ENCODE assay signal across 10 mouse cellular contexts in genomic region chr13:56340513-56340912, GRCm38 (mm10). TPM values are rescaled to one million over a fixed set of nuclear protein-coding genes. Genes with fewer than 3 reads are reported as not detected.
DNase-seq lines count a peak whose midpoint lies in the region; ATAC-seq and TF ChIP-seq lines count a peak whose summit lies in the region.
"Had no signal": no experiment of that assay in that cellular context is flagged by ENCODE, and none has a peak within 500 bp of the region (broad histone marks: within the 10 kb centered on the region; RNA-seq: fewer than 3 reads in every experiment).

No protein-coding gene starts in this region.

- H3K4me3 ChIP-seq in gastrocnemius, adult 2 months: no peak overlapping the region
- H3K4me3 ChIP-seq in heart, postnatal 0 days (ENCODE audit: low read depth, low read length): no peak overlapping the region
- no peak overlapping the region for H3K4me3 ChIP-seq in midbrain, embryonic 13.5 days (replicated peaks)
- H3K4me3 ChIP-seq: embryonic facial prominence, embryonic 12.5 days; megakaryocyte, embryonic 14.5 days had no signal

- WGBS in heart, postnatal 0 days: 29% methylated on average over 13 of the region's 13 CpGs
- WGBS in midbrain, embryonic 13.5 days: 93% methylated on average over 13 of the region's 13 CpGs

- peaks cover 12% of the 10 kb centered on the region; the same call in 1 of the 2 replicates for H3K4me1 ChIP-seq in heart, postnatal 0 days (ENCODE audit: control insufficient read depth, insufficient read depth)
- no peaks in the 10 kb centered on the region for H3K4me1 ChIP-seq in midbrain, embryonic 13.5 days (replicated peaks)
- H3K4me1 ChIP-seq: embryonic facial prominence, embryonic 12.5 days; megakaryocyte, embryonic 14.5 days had no signal

- ATAC-seq in heart, postnatal 0 days (ENCODE audit: insufficient read depth, low read depth): peak; percentile 74
- no peak for ATAC-seq in midbrain, embryonic 13.5 days

- no peak overlapping the region for H3K4me2 ChIP-seq in heart, postnatal 0 days (ENCODE audit: low read depth, low read length)
- H3K4me2 ChIP-seq in midbrain, embryonic 13.5 days (replicated peaks): no peak overlapping the region
- H3K4me2 ChIP-seq: embryonic facial prominence, embryonic 12.5 days had no signal

- intact Hi-C loops in left cerebral cortex, postnatal 4 days (cut with DNase I): no loop called here
- intact Hi-C loops in left cerebral cortex, postnatal 14 days (cut with DNase I): no loop called here
- intact Hi-C loops in gastrocnemius, adult 2 months (cut with DNase I): no loop called here

- TF ChIP-seq CTCF in gastrocnemius, adult 2 months (IDR thresholded peaks at IDR 0.05): no peak
- TF ChIP-seq CTCF in heart, postnatal 0 days (IDR thresholded peaks at IDR 0.05; ENCODE audit: low read depth): no peak

- no peak overlapping the region for H3K27ac ChIP-seq in gastrocnemius, adult 2 months
- no peak overlapping the region for H3K27ac ChIP-seq in heart, postnatal 0 days (ENCODE audit: low read depth)
- H3K27ac ChIP-seq in midbrain, embryonic 13.5 days: no peak overlapping the region
- H3K27ac ChIP-seq: embryonic facial prominence, embryonic 12.5 days had no signal

- H3K27me3 ChIP-seq in heart, postnatal 0 days (ENCODE audit: control insufficient read depth, insufficient read depth, low read length): no peaks in the 10 kb centered on the region
- 0 out of 2 replicates have a peak, but pooled peaks cover 9% of the 10 kb centered on the region for H3K27me3 ChIP-seq in midbrain, embryonic 13.5 days
- H3K27me3 ChIP-seq: embryonic facial prominence, embryonic 12.5 days had no signal

- peak; percentile 74 for DNase-seq in left cerebral cortex, postnatal 4 days
- no peak for DNase-seq in left cerebral cortex, postnatal 14 days (ENCODE audit: low spot score in 2 of 2)
- DNase-seq in gastrocnemius, adult 2 months: peak; percentile 72
- peak; percentile 56 for DNase-seq in heart, postnatal 0 days (ENCODE audit: low spot score)
- DNase-seq in lung, postnatal 36 days: peak; percentile 81
- no peak for DNase-seq in embryo, embryonic 11 days
- DNase-seq: kidney, adult 11 months had no signal

- H3K9me3 ChIP-seq in heart, postnatal 0 days (replicated peaks; ENCODE audit: control insufficient read depth, low read length): no peaks in the 10 kb centered on the region
- H3K9me3 ChIP-seq in midbrain, embryonic 13.5 days: no peaks in the 10 kb centered on the region
- H3K9me3 ChIP-seq: embryonic facial prominence, embryonic 12.5 days; megakaryocyte, embryonic 14.5 days had no signal

- H3K36me3 ChIP-seq in heart, postnatal 0 days (replicated peaks; ENCODE audit: control insufficient read depth, insufficient read depth, low read length): no peaks in the 10 kb centered on the region
- no peaks in the 10 kb centered on the region for H3K36me3 ChIP-seq in midbrain, embryonic 13.5 days
- H3K36me3 ChIP-seq: embryonic facial prominence, embryonic 12.5 days had no signal

- H3K9ac ChIP-seq in heart, postnatal 0 days (replicated peaks; ENCODE audit: low read depth, low read length): no peak overlapping the region
- H3K9ac ChIP-seq in midbrain, embryonic 13.5 days (replicated peaks): no peak overlapping the region
- H3K9ac ChIP-seq: embryonic facial prominence, embryonic 12.5 days had no signal

- TF ChIP-seq EP300 in heart, postnatal 0 days (IDR thresholded peaks at IDR 0.05; ENCODE audit: low read depth): no peak

RNA-seq across cellular contexts. Expression of gene Cxcl14, which starts 44.2 kb away (rescaled TPM):
- total RNA-seq in left cerebral cortex, postnatal 4 days (2021): 10 to 100 TPM; 40.6 to 40.7 TPM
- total RNA-seq in left cerebral cortex, postnatal 14 days (2021): 100 to 1,000 TPM; 125 to 136 TPM
- total RNA-seq in gastrocnemius, adult 2 months (2021): 10 to 100 TPM; 30.7 to 35.6 TPM
- not detected in 2 replicates for total RNA-seq in heart, postnatal 0 days (2014; rRNA removed; ENCODE audit: low replicate concordance)
- 0.08 and 0.16 TPM in 2 replicates for polyA plus RNA-seq in heart, postnatal 0 days (2015; fragmentation: Nextera tagmentation; extraction: Ambion mirVana)
- 7.4 and 8.0 TPM in 2 replicates for polyA plus RNA-seq in midbrain, embryonic 13.5 days (2015; fragmentation: Nextera tagmentation; extraction: Ambion mirVana)

Comparison
In these comparisons a context has a peak if more than half of its experiments do, and no peak if none do; other contexts are left out.
1. DNase-seq: peak in left cerebral cortex, postnatal 4 days (single experiment), gastrocnemius, adult 2 months (single experiment), heart, postnatal 0 days (single experiment) and lung, postnatal 36 days (single experiment); none in left cerebral cortex, postnatal 14 days (0 of 2) and embryo, embryonic 11 days (single experiment).
2. RNA of gene Cxcl14, which starts 44.2 kb away (total RNA-seq): 125 to 136 TPM in left cerebral cortex, postnatal 14 days, 40.6 to 40.7 TPM in left cerebral cortex, postnatal 4 days and 30.7 to 35.6 TPM in gastrocnemius, adult 2 months; not detected in heart, postnatal 0 days; every median in the first group is over 10 times any median in the second.